Mouse (Mus musculus) layer of hippocampus, adult 11-12 months (tissue): ENCODE results near the gene Spaar.

Source experiments
- DNase-seq: peaks from one replicate; pipeline ENCODE4 v3.0.0; 2022; ENCODE audit warnings: low spot score

The Spaar gene

DNA sequence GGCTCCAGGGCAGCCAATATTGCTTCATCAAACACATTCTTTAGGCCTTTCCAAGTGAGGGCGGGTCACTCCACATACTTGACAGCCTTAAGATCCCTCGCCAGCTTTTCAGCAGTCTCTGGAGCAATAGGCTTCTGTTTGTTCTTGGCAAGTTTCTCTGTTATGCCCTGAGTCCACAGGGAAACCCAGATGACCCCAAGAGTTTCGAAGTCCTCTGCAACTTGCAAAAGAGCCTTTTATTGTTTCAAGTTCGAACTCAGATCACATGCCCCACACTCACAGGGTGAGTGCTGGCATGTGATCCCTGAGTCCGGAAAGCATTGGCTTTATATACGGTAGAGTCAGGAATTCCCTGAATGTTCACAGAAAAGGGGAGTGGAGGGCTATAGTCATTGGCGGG lies 69.1 kb downstream of the Spaar start:
- DNase-seq: no peak
